Mouse (Mus musculus) gastrocnemius, adult 2 months (tissue): ENCODE measurements around the gene Vax2. TPM values are rescaled to one million over a fixed set of nuclear protein-coding genes. Genes with fewer than 3 reads are reported as not detected.

Source experiments
- DNase-seq: peaks from one replicate; pipeline ENCODE4 v3.0.0; 2022
- H3K27ac ChIP-seq: fragments of 200-600 bp; 2 replicates; pipeline ENCODE4 v1.8.1; 2022; ENCODE audit warnings: mild to moderate bottlenecking
- H3K4me3 ChIP-seq: fragments of 200-600 bp; 2 replicates; pipeline ENCODE4 v1.8.1; 2022; ENCODE audit warnings: mild to moderate bottlenecking, moderate library complexity
- CTCF ChIP-seq: fragments of 200-600 bp; IDR thresholded peaks from 2 replicates; pipeline ENCODE4 v1.8.1; 2022; ENCODE audit warnings: antibody characterized with exemption, mild to moderate bottlenecking, moderate library complexity
- intact Hi-C: fragments of 180-260 bp; cut with DNase I; formaldehyde crosslinking; loops from one replicate; pipeline ENCODE4 v1.15.1; 2025
- total RNA-seq, 2 experiments: library from RNA; stranded (reverse); gene quantifications; 2 replicates each; pipeline ENCODE4 v1.2.3; 2021

Gene Vax2
- total RNA-seq, 2 experiments from 2014 or later: not detected

DNA sequence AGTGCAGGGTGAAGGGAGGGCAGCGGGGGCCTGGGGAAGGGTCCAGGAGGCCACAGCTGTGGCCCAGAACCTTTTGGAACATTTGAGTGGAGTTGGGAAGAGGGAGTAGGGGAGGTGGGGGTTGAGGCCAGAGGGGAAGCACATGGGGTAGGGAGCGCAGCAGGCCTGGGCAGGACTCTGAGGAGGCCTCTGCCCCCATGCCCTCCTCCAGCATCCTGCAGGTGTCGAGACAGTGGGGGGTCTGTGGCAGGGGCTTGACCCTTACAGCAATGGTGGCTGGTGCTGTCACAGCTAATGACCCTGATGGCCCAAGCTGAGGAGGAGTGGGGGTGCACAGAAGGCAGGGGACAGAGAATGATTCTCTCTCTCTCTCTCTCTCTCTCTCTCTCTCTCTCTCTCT, 38.2 kb downstream of the Vax2 start:
- Histone ChIP-seq H3K4me3 (no peak overlapping the region), H3K27ac (no peak overlapping the region)
- intact Hi-C loops: no loop called here
- no peak for TF ChIP-seq CTCF
- DNase-seq: no peak

DNA sequence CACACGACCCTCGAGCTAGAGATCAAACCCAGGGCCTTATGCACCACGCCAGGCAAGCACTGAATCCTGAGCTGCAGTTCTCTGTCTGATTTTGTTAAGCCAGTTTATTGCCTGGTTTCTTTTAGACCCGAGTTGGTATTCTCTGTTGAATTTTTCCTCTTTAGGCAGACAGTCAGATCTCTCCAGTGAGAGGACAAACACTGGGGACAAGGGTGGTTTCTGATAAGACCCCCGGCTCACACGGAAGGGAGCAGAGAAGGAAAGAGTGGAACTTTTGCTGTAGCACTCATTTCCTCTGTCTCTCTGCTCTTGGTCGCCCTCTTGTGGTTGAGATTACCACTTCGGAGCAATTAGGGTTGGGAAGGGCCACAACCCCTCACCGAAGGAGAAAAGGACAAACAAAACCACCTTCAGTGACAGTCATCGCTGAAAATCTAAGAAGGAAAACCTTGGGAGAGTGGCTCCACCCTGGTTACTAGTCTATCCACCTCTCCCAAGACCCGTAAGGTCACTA, 39.2 kb downstream of the Vax2 start:
- TF ChIP-seq CTCF: peak; percentile 82
- DNase-seq: peak; percentile 62
- intact Hi-C loops: no loop called here
- H3K27ac ChIP-seq: no peak overlapping the region
- H3K4me3 ChIP-seq: no peak overlapping the region

GRCm38 (mm10) chr6:83756051-83756450, 45.0 kb downstream of the Vax2 start:
- intact Hi-C loops: no loop called here
- TF ChIP-seq CTCF: no peak
- Histone ChIP-seq H3K27ac (no peak overlapping the region), H3K4me3 (no peak overlapping the region)
- DNase-seq: no peak

- peak within 1 kb of the TSS; percentile 64 for H3K4me3 ChIP-seq
- no peak for DNase-seq
- peak within 1 kb of the TSS; percentile 5; the same call in 1 of the 2 replicates for H3K27ac ChIP-seq
- no peak for TF ChIP-seq CTCF
- intact Hi-C loops: no loop called here
Measured at GRCm38 (mm10) chr6:83762344-83762743, 51.3 kb downstream of the Vax2 start, which contains the start of gene Ankrd53. TSS of gene Ankrd53 (plus strand) at chr6:83762644.

DNA sequence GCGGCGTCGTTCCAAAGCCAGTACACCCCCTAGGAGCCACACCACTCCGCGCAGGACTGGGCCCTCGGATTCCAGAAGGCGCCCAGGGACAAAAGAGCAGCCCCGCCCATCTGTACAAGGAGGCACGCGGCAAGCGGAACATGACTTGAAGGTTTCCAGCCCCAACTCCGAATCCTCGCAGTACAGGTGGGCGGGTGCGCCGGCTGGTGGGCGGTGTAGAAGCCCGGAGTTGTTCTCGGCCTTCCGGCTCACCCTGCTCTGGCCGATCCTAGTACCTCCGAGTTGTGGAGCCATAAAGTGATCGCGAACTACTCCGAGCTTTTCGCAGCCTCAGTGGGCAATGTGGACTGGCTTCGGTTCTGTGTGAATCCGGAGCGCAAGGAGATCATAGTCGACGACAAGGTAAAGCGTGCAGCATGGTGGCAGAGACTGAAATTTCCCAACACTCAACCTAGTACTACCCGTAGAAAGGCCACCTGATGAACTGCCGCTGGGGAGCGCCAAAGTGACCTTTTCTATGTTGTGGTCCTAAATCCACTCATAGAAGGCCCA, 51.9 kb downstream of the Vax2 start:
- DNase-seq: peak; percentile 39
- intact Hi-C loops: no loop called here
- H3K4me3 ChIP-seq: peak overlapping the region; percentile 64
- peak overlapping the region; percentile 5; the same call in 1 of the 2 replicates for H3K27ac ChIP-seq
- TF ChIP-seq CTCF: peak; percentile 21; the same call in 1 of the 2 replicates

DNA sequence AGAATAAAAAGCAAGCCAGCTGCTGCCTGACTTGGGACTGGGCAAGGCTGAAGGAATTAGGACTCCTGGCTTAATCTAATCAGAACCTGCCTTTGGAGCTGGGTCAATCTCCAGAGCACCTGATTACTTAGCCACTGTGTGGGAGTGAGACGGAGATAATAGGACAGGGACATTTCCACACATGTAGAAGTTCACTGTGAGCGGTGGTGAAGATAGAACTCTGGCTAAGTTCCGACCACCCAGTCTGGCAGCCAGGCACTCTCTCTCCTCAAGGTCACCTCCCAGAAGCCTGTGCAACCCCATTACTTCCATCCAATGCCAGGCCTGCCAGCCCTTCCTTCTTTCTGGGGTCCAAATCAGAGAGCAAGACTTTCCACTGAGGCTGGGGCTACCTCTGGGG, 55.9 kb downstream of the Vax2 start:
- DNase-seq: no peak
- intact Hi-C loops: no loop called here
- TF ChIP-seq CTCF: no peak
- Histone ChIP-seq H3K4me3 (no peak overlapping the region), H3K27ac (no peak overlapping the region)

GRCm38 (mm10) chr6:83768485-83768884, 57.4 kb downstream of the Vax2 start:
- H3K4me3 ChIP-seq: no peak overlapping the region
- intact Hi-C loops: no loop called here
- peak; percentile 34 for DNase-seq
- no peak for TF ChIP-seq CTCF
- no peak overlapping the region for H3K27ac ChIP-seq

GRCm38 (mm10) chr6:83774126-83774525, 63.1 kb downstream of the Vax2 start:
- Histone ChIP-seq H3K4me3 (peak overlapping the region; percentile 100), H3K27ac (no peak overlapping the region)
- TF ChIP-seq CTCF: no peak
- DNase-seq: no peak
- intact Hi-C loops: no loop called here

GRCm38 (mm10) chr6:83774781-83775563, 63.9 kb downstream of the Vax2 start:
- intact Hi-C loops: no loop called here
- H3K27ac ChIP-seq: peak overlapping the region; percentile 95
- DNase-seq: no peak
- no peak for TF ChIP-seq CTCF
- peak overlapping the region; percentile 100 for H3K4me3 ChIP-seq

DNA sequence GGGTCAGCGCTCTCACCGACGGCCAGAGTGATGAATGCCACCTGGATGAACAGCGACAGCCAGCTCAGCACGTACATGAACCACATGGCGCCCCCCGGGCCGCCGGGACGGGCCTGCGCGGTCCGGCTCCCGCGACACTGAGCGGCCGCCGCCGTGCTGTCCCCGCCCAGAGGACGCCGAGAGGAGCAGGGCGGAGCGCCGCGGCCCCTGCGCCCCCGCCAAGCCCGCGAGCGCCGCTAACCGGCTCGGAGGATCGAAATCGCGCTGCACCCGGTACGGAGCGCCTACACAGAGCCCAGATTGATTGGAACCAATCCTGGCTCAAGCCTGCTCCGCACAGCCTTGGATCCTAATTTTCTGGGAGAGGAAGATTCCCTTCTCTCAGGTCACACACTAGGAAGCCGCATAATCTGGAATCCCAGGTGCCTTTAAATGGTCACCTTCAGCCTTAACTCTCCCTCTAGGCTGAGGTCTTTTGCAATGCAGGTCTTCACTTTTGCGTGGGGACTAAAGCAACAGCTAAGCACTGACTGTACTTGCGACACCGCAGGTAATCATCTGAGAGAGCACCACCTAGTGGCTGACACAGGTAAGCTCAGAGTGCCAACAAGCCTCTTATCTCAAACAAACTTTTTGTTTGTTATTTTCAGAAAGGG, 64.7 kb downstream of the Vax2 start, which contains the start of gene Tex261:
Gene Tex261 (minus strand): TSS at position 176 of the 656 bp plus-strand sequence.
- peak; percentile 66 for TF ChIP-seq CTCF
- H3K27ac ChIP-seq: peak within 1 kb of the TSS; percentile 95
- intact Hi-C loops: no loop called here
- DNase-seq: peak; percentile 96
- peak within 1 kb of the TSS; percentile 100 for H3K4me3 ChIP-seq

DNA sequence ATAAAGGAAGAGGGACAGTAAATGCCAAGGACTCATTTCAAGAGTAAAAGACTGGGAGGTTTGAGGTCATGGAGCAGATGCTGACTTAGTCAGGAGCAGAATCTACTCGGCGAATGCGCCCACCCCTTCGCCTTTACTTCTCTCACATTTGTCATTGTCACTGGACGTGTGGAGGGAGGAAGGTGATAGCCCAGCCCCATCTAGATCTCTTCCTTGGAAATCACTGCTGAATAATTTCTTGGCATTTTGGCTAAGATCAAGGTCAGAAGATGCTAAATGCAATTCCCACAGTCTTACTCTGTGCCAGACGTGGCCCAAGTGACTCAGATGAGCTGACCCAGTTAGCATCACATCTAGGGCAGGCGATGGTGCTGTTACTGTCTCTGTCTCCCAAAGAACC, 67.2 kb downstream of the Vax2 start:
- no peak for DNase-seq

DNA sequence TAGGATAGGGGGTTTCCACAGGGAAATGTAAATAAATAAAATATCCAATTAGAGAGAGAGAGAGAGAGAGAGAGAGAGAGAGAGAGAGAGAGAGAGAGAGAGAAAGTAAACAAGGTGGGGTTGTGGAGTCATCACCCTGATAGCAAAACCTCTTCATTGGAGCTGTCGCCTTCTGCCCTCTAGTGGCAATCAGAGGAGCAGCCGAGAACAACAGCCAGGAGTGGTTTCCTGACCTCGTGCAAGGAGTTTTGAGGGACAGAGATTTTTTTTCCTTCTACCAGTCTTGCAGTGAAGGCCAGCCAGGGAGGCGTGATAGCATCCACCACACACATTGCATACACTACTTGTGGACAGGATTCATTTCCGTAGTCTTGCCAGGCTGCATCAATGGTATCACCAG, 68.0 kb downstream of the Vax2 start:
- peak; percentile 60 for DNase-seq
- H3K4me3 ChIP-seq: no peak overlapping the region
- TF ChIP-seq CTCF: peak; percentile 81
- intact Hi-C loops: no loop called here
- H3K27ac ChIP-seq: no peak overlapping the region

More for the DNA sequence above, 67.2 kb downstream of the Vax2 start:
- no peak for TF ChIP-seq CTCF
- no peak overlapping the region for H3K4me3 ChIP-seq
- no peak overlapping the region for H3K27ac ChIP-seq
- intact Hi-C loops: no loop called here

DNA sequence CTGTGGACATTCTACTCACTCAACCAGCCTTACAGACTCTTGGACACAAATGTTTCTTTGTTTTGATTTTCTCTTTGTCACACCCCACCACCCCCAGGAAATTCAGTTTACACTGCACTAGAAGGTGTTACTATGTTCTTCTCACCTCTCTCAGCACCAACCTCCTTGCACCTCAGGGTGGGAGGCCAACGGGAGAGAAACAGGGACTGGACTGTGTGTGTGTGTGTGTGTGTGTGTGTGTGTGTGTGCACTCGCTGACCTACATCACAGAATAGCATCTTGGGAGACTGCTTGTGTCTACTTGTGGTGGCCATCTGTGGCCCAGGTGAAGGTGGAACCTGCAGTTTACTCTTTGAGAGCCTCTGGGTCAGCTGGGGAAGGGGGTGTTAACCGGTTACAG, 75.4 kb downstream of the Vax2 start:
- DNase-seq: no peak
- no peak overlapping the region for H3K27ac ChIP-seq
- TF ChIP-seq CTCF: no peak
- H3K4me3 ChIP-seq: no peak overlapping the region
- intact Hi-C loops: no loop called here

Other genes starting within 250 kb of the Vax2 start
- 10 to 100 TPM; 17.8 to 20.6 TPM for gene Dguok, start 204.3 kb upstream of the Vax2 start, total RNA-seq
- under 1 TPM; 0.31 to 0.47 TPM for gene Actg2, start 175.0 kb upstream of the Vax2 start, total RNA-seq
- 1 to 10 TPM; 5.2 to 7.4 TPM for gene Stambp, start 138.5 kb upstream of the Vax2 start, total RNA-seq
- not detected for gene Clec4f, start 55.1 kb upstream of the Vax2 start, total RNA-seq
- gene Cd207, start 33.4 kb upstream of the Vax2 start, total RNA-seq: not detected
- not detected for gene Atp6v1b1, start 31.7 kb downstream of the Vax2 start, total RNA-seq
- not detected for gene Ankrd53, start 51.4 kb downstream of the Vax2 start, total RNA-seq
- 10 to 100 TPM; 42.0 to 47.9 TPM for gene Tex261, start 64.5 kb downstream of the Vax2 start, total RNA-seq
- 1 to 10 TPM; 5.3 to 5.5 TPM for gene Nagk, start 83.7 kb downstream of the Vax2 start, total RNA-seq
- gene Paip2b, start 120.5 kb downstream of the Vax2 start, total RNA-seq: 100 to 1,000 TPM in 1 of 2 experiments, 10 to 100 TPM in 1; 89.1 to 102 TPM
- 10 to 100 TPM; 50.4 to 52.1 TPM for gene Zfp638, start 155.8 kb downstream of the Vax2 start, total RNA-seq